Mouse (Mus musculus) liver, postnatal 0 days (tissue): ENCODE results near the gene Mrps21.

ENCODE experiments used
- CTCF ChIP-seq: sonication (generic); IDR thresholded peaks from 2 replicates; pipeline ENCODE4 v1.5.1; 2016; ENCODE audit warnings: antibody characterized with exemption, low read depth
- EP300 ChIP-seq: IDR thresholded peaks from 2 replicates; pipeline ENCODE4 v1.6.1; 2016; ENCODE audit warnings: antibody characterized with exemption, low read depth, mild to moderate bottlenecking

GRCm38 (mm10) chr3:95903753-95904502 lies 32.6 kb upstream of the Mrps21 start:
- TF ChIP-seq CTCF: no peak
- no peak for TF ChIP-seq EP300
